ENCODE assay signal across 1 mouse cellular context in the genomic region with DNA sequence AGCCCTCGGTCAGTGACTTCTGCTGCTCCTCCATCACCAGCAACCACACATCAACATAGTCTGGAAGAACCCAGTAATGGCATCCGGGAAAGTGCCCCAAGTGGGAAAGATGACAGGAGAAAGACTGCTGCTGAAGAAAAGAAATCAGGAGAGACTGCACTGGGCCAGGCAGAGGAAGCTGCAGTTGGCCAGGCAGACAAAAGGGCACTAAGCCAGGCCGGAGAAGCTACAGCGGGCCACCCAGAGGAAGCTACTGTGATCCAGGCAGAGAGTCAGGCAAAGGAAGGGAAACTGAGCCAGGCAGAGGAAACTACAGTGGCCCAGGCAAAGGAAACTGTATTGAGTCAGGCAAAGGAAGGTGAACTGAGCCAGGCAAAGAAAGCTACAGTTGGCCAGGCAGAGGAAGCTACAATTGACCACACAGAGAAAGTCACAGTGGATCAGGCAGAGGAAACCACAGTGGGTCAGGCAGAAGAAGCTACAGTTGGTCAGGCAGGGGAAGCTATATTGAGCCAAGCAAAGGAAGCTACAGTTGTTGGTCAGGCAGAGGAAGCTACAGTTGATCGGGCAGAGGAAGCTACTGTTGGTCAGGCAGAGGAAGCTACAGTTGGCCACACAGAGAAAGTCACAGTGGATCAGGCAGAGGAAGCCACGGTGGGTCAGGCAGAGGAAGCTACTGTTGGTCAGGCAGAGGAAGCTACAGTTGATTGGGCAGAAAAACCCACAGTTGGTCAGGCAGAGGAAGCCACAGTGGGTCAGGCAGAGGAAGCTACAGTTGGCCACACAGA.
TF ChIP-seq lines count a peak whose summit lies in the region.

No protein-coding gene starts in this region.

TF ChIP-seq in MEL, 35 proteins besides CTCF, POLR2A, EP300 and RAD21:
- TF ChIP-seq SIN3A (IDR thresholded peaks at IDR 0.05; ENCODE audit: low read length) (no peak), USF2 (IDR thresholded peaks at IDR 0.05; ENCODE audit: borderline replicate concordance in 1 of 2, insufficient read depth in 1 of 2, low read depth in 1 of 2, low read length in 2 of 2) (no peak), SMC3 (IDR thresholded peaks at IDR 0.05; ENCODE audit: low read depth, low read length) (no peak), MYB (IDR thresholded peaks at IDR 0.05; ENCODE audit: low read depth, low read length) (no peak), MEF2A (IDR thresholded peaks at IDR 0.05; ENCODE audit: extremely low read depth, insufficient replicate concordance, low read depth, low read length, poor library complexity, severe bottlenecking) (no peak), MAZ (IDR thresholded peaks at IDR 0.05; ENCODE audit: low read depth, low read length) (no peak), UBTF (IDR thresholded peaks at IDR 0.05; ENCODE audit: borderline replicate concordance, insufficient read depth, low read depth, low read length) (no peak), MXI1 (IDR thresholded peaks at IDR 0.05; ENCODE audit: low read depth, low read length) (no peak)
TF ChIP-seq in MEL: peak in this region for 0.
